Mouse (Mus musculus) c-Kit-positive CD71-positive TER-119-negative erythroid progenitor cells, embryonic 14.5 days (primary cell): ENCODE measurements around the gene Rhoc.
"Not testable (repeated sequence)": the region's sequence is repeated elsewhere in the genome, so short reads cannot be mapped to it uniquely, and the experiment has no call there.

ENCODE experiments used
- DNase-seq: peaks from one replicate; pipeline ENCODE4 v3.0.0-alpha.2; 2013; ENCODE audit warnings: low read depth

Rhoc gene

GRCm38 (mm10) chr3:104785284-104785683 is 2.9 kb upstream of the Rhoc start:
- DNase-seq = no peak

GRCm38 (mm10) chr3:104788561-104789311 is 561 bp downstream of the Rhoc start:
- DNase-seq = no peak

- DNase-seq = no peak
Measured at GRCm38 (mm10) chr3:104789312-104789605, 1.1 kb downstream of the Rhoc start.

- DNase-seq = no peak
Measured at GRCm38 (mm10) chr3:104789822-104790221, 1.6 kb downstream of the Rhoc start.

GRCm38 (mm10) chr3:104790401-104790937 is 2.3 kb downstream of the Rhoc start:
- no peak for DNase-seq

- DNase-seq = no peak
Measured at GRCm38 (mm10) chr3:104791017-104791416, 2.8 kb downstream of the Rhoc start.

GRCm38 (mm10) chr3:104791671-104792070 is 3.5 kb downstream of the Rhoc start:
- no peak for DNase-seq

GRCm38 (mm10) chr3:104792360-104793270 is 4.4 kb downstream of the Rhoc start:
- no peak for DNase-seq

- no peak for DNase-seq
Measured at GRCm38 (mm10) chr3:104793871-104794828, 6.0 kb downstream of the Rhoc start.

- DNase-seq = no peak
Measured at GRCm38 (mm10) chr3:104794953-104795470, 6.8 kb downstream of the Rhoc start.

- no peak for DNase-seq
Measured at GRCm38 (mm10) chr3:104795661-104796340, 7.6 kb downstream of the Rhoc start.

- no peak for DNase-seq
Measured at GRCm38 (mm10) chr3:104796430-104797082, 8.4 kb downstream of the Rhoc start.

- no peak for DNase-seq
Measured at GRCm38 (mm10) chr3:104800681-104801080, 12.5 kb downstream of the Rhoc start.

- DNase-seq = no peak
Measured at GRCm38 (mm10) chr3:104801481-104801880, 13.3 kb downstream of the Rhoc start.

GRCm38 (mm10) chr3:104804312-104804711 is 16.1 kb downstream of the Rhoc start:
- no peak for DNase-seq

- DNase-seq = no peak
Measured at GRCm38 (mm10) chr3:104805539-104805938, 17.4 kb downstream of the Rhoc start.

GRCm38 (mm10) chr3:104811752-104812151 is 23.6 kb downstream of the Rhoc start:
- no peak for DNase-seq

- no peak for DNase-seq
Measured at GRCm38 (mm10) chr3:104812254-104812653, 24.1 kb downstream of the Rhoc start.

GRCm38 (mm10) chr3:104813227-104813626 is 25.1 kb downstream of the Rhoc start:
- DNase-seq = not testable (repeated sequence)

- no peak for DNase-seq
Measured at GRCm38 (mm10) chr3:104814746-104815145, 26.6 kb downstream of the Rhoc start.
